Mouse (Mus musculus) urinary bladder, postnatal 36 days (tissue): ENCODE results near the gene Adpgk.
A peak's percentile ranks its signal among the peaks of the same experiment; 100 is the strongest.

Source experiments
- DNase-seq, 2 experiments: peaks; one replicate each; pipeline ENCODE4 v3.0.0; 2022; ENCODE audit warnings: low spot score in 2 of 2, mixed read lengths in 1 of 2

The Adpgk gene

DNA sequence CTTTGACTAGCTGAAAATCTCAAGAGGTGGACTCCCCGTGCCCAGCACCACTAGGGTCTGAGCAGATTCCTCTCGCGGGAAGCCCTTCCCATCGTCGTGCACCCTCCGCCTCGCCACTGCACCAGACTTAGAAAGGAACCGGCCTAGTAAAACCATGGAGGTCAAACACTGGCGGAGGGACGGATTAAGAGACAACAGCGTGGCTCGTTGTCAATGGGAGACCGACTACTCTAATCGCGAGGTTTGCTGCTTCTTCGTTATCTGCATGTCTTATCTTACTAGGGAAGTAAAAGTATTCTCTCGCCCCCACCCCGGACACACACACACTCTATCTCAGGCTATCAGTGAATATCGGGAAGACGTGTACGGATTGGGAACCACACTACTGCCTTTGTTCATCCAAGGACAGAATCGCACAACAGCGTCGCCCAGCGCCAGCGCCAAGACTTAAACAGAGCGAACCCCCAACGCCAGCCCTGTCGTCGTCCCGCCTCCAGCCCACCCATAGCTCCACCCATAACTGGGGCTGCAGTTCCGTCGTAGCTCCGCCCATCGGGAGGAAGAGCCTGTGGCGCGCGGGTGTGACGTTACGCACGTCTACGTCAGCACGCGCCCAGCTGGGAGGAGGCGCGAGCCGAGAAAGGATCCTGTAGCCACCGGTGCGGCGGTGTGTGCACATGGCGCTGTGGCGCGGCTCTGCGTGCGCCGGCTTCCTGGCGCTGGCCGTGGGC lies at the start of gene Adpgk:
Adpgk (plus strand) TSS at position 602 of the 731 bp plus-strand sequence.
- DNase-seq, result peak; percentile 96 to 99

DNA sequence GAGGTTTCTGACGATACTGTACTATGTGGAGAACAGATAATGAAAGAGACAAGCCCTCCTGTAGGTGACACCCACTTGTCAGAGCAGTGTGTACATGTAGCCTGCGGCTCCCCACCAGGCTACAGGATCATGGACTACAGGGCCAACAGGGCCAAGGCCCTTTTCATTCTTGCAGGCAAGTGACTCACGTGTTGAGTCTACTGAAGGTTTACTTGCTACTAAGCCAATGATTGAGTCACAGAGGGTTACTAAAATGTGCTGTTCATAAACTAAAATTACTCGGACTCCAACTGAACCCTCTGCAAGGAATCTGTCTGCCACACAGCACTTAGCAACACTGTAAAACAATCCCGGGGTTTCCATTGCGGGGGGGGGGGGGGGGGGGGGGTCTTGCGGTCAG lies 46.2 kb upstream of the Adpgk start:
- DNase-seq, result no peak

DNA sequence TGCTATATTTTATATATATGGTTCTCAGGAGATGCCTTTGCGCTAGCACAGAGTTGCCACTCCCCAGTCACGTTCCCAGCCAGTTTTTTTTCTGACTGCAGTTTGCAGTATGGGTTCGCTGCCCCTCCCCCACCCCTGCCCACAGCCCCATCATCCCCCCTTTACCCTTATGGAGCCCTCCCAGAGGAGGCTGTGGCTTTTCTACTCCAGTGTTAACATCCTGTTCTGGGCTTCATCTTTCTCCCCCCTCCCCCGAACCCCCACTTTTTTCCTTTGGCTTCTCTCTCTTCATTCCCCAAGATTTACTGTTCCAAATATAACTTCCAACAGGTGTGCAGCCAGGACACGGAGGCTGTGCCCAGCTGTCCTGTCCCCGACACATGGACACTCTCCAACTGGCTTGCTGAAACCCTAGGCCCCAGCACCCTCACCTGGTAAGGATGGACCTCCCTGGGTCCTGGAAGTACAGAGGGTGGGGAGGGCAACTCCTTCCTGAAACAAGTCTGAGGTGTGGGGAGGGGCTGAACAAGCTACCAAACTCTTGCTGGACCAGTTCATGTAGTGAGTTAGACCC lies 44.8 kb upstream of the Adpgk start:
- no peak for DNase-seq

DNA sequence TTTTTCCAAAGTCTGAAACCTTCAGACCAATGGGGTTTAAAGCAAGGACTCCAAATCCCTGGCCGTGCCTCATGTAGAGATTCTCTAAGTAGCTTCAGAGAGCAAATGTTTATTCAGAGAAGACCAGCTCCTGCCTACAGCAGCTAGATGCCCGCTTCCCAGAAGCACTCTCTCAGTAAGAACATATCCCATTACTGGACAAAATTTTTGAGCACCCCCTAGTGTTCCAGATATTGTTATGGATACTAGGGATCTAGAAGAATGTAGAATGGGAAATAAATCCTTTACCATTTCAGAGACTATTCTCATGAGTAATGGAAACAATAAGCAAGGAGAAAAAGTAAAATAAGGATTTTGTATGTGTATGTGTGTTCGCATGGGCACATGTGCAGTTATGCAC lies 42.0 kb upstream of the Adpgk start:
- DNase-seq, result no peak

DNA sequence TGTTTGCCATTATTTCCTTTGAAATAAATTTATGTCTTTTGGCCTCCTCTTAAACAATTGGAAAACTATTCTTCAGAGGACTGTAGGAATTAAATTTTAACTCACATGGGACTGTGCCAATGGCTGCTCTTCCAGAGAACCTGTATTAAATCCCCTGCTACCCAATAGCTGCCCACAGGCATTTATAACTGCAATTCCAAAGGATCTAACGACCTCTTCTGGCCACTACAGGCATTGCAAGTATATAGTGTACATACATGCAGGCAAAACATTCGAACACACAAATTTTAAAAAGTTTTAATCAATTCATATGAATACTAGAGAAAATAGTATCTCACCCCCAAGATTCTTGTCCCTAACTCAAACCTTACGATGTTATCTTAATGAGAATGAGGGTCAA lies 41.1 kb upstream of the Adpgk start:
- no peak for DNase-seq

DNA sequence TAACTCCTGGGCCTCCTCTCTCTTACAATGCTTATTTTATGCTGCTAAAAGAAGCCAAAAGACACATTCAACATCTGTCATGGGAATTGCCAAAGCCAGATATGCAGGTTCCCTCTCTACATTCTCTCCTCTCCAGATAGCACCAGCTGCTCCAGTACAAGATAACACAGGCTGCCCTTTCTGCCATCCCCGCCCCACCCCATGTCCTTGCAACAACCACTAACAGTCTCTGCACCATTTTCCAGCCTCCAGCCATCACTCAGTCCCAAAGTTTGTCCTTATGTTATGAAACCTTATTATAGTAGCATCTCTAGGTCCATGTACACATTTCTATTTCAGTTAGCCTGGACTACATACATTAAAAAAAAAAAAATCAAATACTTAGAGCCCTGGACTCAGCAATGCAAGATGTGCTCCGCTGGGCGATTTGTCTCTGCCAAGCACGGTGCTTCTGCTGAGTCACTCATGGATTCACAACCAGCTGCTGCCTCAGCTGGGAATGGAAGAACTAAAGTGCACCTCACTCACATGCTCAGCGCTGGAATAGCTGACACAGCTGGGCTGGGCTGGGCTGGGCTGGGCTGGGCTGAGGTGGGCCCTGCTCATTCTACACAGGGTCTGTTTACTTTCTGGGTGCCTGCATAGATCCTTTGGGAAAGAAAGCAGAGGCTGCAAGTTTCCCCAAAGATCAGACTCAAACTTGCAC lies 36.5 kb upstream of the Adpgk start:
- no peak for DNase-seq

DNA sequence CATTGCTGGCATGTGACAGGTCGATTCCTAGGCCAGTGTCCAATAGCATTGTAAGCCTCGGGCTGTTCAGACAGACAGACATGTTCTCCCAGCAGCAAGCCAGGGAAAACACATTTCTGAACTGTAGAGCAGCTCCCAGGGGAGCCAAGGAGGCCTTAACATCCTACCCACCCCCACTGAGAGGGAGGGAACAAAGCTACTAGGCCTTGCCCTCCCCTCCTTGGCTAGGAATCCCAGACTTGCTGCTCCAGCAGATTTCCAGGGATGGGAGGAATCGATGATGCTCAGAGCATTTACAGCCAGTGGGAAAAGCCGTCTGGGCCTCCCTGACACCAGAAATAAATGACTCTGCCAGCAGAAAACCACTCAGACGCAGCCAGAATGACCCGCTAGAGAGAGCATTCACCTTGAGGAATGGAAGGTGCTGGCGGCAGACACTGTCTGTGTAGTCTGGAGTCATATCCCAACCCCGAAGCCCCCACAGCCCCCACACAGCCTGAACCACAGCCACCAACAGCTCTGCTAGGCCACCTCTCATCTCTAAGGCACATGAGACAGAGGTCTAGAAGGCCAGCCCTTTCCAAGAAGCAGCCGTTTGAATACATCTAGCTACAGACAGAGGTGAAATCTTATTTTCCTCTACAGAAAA lies 31.4 kb upstream of the Adpgk start:
- no peak for DNase-seq

DNA sequence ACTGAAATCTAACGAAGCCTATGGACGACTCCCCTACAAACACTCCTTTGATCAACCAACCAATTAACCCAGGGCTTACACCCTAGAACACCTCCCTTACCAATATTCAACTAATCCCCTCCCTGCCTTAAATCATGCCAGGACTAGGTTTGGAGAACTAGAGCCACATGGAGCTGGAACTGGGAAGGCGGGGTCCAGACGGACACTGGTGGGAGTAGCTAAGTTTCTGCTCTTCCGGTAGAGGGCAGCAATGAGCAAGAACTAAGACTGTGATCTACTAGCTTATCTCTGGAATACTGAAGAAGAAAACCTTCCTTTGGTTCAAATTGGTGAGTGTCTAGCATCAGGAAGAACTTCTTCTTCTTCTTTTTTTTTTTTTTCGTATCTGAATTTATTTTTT lies 25.0 kb upstream of the Adpgk start:
- DNase-seq, result no peak

DNA sequence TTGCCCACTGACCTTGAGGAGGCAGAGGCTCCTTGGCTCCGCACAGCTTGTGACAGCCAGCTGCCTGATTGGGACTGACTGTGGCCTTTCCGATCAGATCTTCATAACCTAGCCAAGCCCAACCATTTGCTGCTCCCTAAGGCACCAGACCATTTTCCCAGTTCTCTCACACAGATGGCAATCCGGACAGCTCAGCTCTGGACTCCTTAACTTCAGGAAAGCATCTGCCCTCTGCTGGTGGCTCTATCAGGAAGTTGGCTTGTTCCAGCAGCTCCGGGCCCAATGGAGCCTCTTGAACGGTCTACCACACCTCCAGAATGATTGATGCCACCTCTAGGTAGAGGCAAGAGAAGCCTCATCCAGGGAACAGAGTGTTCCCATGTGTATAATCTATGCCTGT lies 21.6 kb upstream of the Adpgk start:
- DNase-seq, result peak; percentile 36 to 60

DNA sequence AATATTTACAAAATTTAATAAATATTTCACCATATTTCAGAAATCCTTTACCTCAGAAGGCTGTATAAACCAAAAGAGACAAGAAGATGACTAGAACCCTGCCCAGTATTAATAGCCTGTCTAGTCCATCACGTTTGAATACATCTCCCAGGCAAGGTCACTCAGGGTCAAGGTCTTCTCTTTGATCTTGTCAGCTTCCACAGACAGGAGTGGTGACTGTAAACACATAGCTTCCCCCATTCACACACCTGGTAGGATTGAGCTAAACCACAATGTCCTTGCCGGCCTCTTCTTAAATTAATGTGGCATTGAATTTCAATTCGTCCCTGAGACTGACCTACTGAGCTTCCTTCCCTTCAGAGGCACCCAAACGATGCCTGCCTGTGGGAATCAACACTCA lies 20.3 kb upstream of the Adpgk start:
- no peak for DNase-seq

DNA sequence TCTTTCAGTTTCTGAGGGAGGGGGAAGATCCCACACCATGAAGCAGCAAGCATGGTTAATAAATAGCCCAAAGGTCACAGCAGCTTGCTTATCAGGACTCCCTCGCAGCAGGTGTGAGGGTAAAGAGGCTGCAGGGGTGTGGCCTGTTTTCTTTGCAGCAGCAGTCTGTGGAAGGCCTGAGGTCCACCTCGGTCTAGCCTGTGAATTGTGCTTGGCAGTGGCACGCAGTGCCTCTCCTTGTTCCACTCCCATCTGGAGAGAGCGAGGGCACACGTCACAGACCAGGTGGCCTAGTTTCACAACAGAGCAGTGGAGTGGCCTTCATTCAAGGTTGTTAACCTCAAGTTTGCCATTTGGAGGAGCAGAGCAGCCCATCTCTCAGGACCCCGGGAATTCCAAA lies 19.6 kb upstream of the Adpgk start:
- DNase-seq, result peak; percentile 21 to 41

DNA sequence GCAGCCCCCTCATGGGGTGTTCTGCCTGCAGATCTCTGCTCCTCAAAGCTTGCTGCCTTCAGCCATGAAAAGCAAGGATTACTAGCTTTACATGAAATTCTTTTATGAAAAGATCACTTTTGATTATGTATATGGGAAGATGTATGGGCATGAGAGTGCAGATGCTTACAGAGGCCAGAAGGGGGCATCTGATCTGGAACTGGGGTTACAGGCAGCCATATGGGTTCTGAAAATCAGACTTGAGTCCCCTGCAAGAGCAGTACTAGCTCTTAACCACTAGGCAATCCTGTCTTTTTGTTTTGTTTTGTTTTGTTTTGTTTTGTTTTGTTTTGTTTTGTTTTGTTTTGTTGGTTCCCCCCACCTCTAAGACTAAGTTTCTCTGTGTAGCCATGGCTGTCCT lies 18.2 kb upstream of the Adpgk start:
- no peak for DNase-seq

DNA sequence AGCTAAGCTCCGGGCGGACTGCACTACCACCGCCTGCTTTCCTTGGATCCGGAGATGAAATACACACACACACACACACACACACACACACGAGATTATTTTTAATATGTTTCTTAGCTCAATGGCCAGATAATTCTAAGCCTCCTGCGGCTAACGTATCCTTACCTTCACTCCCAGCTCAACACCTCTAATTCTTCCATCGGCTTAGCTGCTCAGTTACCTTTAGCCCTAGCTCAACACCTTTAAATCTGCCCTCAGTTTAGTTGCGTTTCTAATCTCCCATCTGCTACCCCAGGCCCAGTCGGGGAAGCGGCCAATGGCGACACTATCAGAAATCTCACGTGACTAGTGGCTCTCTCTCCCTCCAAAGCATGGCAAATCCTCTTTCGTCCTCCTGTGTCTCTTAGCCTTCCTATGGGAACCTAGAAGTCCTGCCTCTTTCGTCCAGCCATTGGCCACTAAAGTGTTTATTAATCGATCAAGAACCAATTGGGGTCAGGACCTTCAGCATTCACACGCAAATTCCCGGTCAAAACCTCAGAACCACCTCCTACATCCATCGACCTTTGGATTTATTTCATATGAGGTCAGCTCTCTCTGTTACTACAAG lies 16.4 kb upstream of the Adpgk start:
- no peak for DNase-seq

DNA sequence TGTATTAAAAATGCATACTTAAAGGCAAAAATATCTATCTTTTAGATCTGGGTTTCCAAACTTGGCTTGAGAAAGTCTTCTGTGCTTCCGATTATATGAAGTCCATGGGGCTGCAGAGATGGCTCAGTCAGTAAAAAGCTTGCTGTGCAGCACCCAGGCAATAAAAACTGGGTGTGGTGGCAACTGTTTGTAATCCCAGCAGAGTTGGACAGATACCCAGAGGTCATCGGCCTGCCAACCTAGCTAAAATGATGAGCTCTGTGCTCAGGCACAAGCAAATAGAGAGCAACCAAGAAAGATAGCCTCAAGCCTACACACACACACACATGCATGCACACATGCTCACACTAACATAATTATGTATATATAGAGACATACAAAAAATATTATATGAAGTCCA lies 13.2 kb upstream of the Adpgk start:
- no peak for DNase-seq

DNA sequence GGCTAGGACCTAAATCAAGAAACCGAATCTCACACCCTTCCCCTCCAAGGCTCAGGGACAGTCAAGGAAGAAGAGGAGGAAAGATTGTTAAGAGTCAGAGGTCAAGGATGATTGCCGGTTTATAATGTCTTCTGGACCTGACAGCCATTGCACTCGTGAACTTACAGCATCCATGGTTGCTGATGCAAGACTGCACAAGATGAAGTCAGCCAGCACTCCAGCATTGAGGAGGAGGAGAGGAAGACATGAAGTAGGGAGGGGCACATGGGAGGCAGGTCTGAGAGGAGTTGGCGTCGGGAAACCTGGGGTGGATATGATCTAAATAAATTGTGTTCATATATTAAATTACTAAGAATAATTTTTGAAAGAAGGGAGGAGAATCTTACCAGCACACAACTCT lies 12.7 kb upstream of the Adpgk start:
- no peak for DNase-seq

DNA sequence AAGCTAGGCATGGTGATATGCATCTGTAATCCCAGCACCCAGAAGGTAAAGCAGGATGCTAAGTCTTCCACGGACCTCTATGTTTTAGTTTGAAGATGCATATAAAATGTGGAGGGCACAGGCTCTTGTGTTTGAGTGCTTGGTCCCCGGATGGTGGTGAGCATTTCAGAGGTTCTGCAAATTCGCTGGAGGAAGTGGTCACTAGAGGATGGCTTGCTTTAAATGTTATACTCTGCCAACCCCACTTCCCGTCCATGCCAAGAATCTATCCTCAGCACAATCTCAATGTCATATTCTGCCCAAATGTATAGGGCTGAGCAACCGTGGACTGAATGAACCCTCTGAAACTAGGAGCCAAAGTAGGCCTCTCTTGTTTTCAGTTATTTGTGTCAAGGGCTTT lies 10.5 kb upstream of the Adpgk start:
- no peak for DNase-seq

DNA sequence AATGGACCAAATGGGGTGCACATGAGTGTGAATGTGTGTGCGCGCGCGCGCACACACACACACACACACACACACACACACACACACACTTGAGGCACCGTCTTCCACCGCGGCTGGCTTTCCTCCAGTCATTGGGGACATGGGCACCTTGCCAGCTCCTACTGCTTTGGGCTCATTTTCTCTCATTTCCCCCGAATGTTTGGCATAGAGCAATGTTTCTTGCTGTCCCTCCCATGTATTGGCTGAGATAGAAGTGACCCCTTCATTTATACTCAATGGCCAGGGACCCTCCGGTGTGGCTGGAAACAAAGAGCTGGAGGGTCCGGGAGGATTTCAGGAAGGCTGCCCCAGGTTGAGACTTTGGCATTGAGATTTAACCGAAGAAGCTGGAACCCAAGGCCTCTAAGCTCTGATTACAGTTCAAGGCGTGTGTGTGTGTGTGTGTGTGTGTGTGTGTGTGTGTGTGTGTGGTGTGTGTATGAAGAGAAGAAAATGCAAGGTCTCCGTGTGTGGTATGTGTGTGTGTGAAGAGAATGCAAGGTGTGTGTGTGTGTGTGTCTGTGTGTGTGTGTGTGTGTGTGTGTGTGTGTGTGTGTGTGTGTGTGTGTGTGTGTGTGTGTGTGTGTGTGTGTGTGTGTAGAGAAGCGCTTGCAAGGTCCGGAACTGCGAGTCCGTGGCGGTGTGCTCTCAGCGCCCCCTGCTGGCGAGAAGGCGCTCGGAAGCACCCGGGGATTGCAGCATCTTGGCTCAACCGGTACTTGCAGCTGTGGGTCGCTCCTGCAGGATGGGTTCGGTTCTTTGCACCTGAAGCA lies 9.3 kb upstream of the Adpgk start:
- peak; percentile 59 to 77 for DNase-seq

DNA sequence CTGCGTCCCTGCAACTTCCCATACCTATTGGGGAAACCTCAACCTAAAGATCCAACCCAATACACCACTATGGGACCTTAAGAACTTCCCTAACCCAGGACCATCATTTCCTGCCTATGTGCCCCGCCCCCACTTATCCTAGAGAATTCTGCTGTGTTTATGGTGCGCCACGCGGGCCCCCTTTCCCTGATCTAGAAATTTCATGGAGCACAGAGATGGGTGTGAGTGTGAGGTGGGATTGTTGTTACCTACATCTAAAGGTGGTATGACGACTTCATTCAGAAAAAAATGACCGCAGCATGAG lies 8.7 kb upstream of the Adpgk start:
- no peak for DNase-seq

DNA sequence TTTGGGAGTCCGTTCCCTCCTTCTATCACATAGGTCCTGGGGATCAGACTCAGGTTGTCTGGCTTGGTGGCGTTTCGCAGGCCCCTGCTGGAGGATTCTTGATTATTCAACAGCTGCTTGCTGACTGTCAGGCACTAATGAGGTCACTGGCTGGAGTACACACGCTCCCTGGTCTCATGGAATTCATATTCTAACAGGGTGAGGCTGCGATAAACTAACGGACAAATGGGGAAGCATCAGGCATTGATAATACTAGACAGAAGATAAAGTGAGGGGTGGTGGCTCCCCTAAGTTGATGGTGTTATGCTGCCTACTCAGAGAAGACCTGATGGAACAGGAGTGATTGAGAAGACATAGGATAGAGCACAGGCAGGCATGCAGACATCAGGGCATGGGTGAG lies 5.7 kb upstream of the Adpgk start:
- no peak for DNase-seq

DNA sequence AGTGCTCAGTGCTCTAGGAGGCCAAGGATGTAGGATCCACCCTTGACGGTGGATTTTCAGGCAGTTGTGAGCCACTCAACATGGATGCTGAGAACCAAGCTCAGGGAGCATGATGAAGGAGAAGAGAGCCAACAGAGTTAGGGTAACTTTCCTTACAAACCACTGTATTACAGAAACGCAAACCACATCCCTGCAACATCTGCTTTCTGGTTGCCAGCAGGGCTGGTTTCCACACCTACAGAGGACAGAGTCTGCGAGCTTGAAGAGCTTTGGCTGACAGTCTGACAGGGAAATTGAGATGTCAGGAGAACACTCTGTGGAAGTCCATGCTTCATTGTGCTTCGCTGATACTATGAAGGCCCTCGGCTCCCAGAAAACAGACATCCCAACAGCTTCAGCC lies 3.3 kb upstream of the Adpgk start:
- DNase-seq, result no peak

DNA sequence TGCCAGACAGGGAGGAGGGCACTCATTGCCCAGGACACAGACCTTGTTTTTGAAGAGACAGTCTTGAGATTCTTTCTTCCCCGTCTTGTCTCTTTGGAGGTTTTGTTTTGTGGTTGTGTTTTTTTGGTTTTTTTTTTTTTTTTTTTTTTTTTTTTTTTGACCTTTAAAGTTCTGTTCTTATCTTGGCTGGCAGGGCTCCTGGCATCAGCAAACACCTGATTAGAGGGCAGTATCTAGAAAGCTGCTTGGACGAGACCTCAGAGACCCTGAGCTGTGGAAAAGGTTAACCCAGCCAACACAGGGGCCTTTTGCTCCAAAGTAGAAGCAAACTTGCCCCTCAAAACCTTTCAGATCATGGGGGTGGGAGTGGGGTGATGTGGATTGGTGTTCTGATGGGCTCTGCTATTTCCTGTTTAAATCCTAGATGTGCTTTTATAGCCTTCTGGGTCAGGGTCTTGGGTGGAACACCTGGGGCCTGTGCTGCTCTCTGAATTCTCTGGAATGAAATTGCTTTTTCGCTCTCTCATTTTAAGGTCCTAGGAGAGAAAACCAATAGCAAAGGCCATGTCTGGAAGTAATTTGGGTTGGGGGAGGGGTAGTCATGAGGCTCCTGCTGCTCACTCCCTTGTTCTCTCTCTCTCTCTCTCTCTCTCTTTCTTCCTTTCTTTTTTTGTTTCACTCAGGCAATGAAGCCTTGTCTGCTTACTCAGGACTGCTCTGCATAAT lies 2.5 kb upstream of the Adpgk start:
- no peak for DNase-seq
